Mouse (Mus musculus): Measurements from ENCODE around the gene Alg5. TPM values are rescaled to one million over a fixed set of nuclear protein-coding genes. Genes with fewer than 3 reads are reported as not detected.

The Alg5 gene
- total RNA-seq, 1 experiment = 38.1 TPM

DNA sequence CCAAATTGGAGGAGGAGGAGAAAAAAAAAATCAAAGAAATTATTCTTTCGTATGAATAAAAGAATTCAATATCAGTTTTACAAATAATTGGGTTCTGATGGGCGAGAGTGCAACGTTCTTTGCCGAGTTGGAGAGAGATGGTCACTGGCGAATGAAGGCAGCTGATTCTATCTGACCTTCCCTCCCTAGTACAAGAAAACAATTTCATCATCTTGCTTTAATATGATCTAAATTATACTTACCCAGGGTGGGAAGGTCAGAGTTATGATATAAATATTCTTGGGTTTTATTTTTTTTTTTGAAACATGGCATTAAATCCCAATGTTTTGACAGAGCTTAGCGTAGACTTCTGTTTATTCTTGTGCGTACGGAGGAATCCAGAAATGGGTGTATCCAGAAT lies 22.1 kb downstream of the Alg5 start:
- Histone ChIP-seq H3K4me3 (ENCODE audit: insufficient read depth in 1 of 2, low read depth in 1 of 2, low read length in 2 of 2, poor library complexity in 1 of 2, severe bottlenecking in 1 of 2) (no peak overlapping the region), H3K9me3 (ENCODE audit: control insufficient read depth, insufficient read depth, low read depth, low read length) (no peaks in the 10 kb centered on the region), H3K4me1 (ENCODE audit: control insufficient read depth in 2 of 2, insufficient read depth in 2 of 2, low read length in 2 of 2, poor library complexity in 1 of 2) (peaks cover 0 to 2% of the 10 kb centered on the region in 2 experiments; a peak in 1 of 4 replicates), H3K27ac (ENCODE audit: insufficient read depth, low read depth, low read length, poor library complexity, severe bottlenecking) (no peak overlapping the region), H3K36me3 (ENCODE audit: control insufficient read depth, insufficient read depth, low read length, poor library complexity, severe bottlenecking) (no peaks in the 10 kb centered on the region), H3K9ac (ENCODE audit: insufficient read depth, low read depth, low read length, poor library complexity, severe bottlenecking) (no peak overlapping the region)
- no peak for TF ChIP-seq HCFC1 (IDR thresholded peaks at IDR 0.05; ENCODE audit: borderline replicate concordance, insufficient read depth, low read length)
- TF ChIP-seq ZNF384 (IDR thresholded peaks at IDR 0.05; ENCODE audit: low read depth, low read length) = no peak
- no peak for DNase-seq (ENCODE audit: low read depth, low spot score)
- in situ Hi-C loops (cut with MboI; ENCODE audit: low sequenced_read_pairs in 2 of 2, unreplicated experiment in 2 of 2) = no loop called here

DNA sequence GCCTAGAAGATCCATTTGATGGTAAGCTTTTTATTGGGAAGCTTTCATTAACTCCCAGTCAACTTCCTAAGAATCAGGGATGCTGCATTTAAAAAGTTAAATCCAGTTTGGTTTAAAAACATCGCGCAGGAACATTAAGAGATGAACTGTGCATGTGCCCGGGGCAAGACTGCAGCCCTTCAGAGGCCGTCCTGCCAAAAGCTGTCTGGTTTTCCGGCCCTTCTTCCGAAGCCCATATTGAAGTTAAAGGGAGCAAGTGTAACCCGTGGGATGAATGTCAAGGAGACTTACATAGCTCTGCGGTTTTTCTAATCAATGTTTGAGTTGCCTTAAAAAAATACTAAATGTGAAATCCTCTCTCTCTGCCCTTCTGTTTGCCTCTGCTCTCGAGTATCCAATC lies 23.9 kb downstream of the Alg5 start:
- DNase-seq (ENCODE audit: low read depth, low spot score) = no peak
- H3K4me3 ChIP-seq (ENCODE audit: insufficient read depth in 1 of 2, low read depth in 1 of 2, low read length in 2 of 2, poor library complexity in 1 of 2, severe bottlenecking in 1 of 2) = no peak overlapping the region
- no peaks in the 10 kb centered on the region for H3K36me3 ChIP-seq (ENCODE audit: control insufficient read depth, insufficient read depth, low read length, poor library complexity, severe bottlenecking)
- in situ Hi-C loops (cut with MboI; ENCODE audit: low sequenced_read_pairs in 2 of 2, unreplicated experiment in 2 of 2) = no loop called here
- no peaks in the 10 kb centered on the region for H3K9me3 ChIP-seq (ENCODE audit: control insufficient read depth, insufficient read depth, low read depth, low read length)
- peaks cover 0 to 2% of the 10 kb centered on the region in 2 experiments; a peak in 2 of 4 replicates for H3K4me1 ChIP-seq (ENCODE audit: control insufficient read depth in 2 of 2, insufficient read depth in 2 of 2, low read length in 2 of 2, poor library complexity in 1 of 2)
- H3K9ac ChIP-seq (ENCODE audit: insufficient read depth, low read depth, low read length, poor library complexity, severe bottlenecking) = no peak overlapping the region
- H3K27ac ChIP-seq (ENCODE audit: insufficient read depth, low read depth, low read length, poor library complexity, severe bottlenecking) = no peak overlapping the region
- TF ChIP-seq CHD2 (IDR thresholded peaks at IDR 0.05; ENCODE audit: low read depth, low read length) = no peak
- no peak for TF ChIP-seq MAFK (IDR thresholded peaks at IDR 0.05; ENCODE audit: insufficient read depth, low read depth, low read length)
- TF ChIP-seq ZC3H11A (IDR thresholded peaks at IDR 0.05; ENCODE audit: borderline replicate concordance, low read depth, low read length) = no peak
- TF ChIP-seq ZNF384 (IDR thresholded peaks at IDR 0.05; ENCODE audit: low read depth, low read length) = no peak
- TF ChIP-seq HCFC1 (IDR thresholded peaks at IDR 0.05; ENCODE audit: borderline replicate concordance, insufficient read depth, low read length) = no peak

GRCm38 (mm10) chr3:54760321-54761115 lies 25.2 kb downstream of the Alg5 start:
- no peak for DNase-seq (ENCODE audit: low read depth, low spot score)
- TF ChIP-seq HCFC1 (IDR thresholded peaks at IDR 0.05; ENCODE audit: borderline replicate concordance, insufficient read depth, low read length) (no peak), MAFK (IDR thresholded peaks at IDR 0.05; ENCODE audit: insufficient read depth, low read depth, low read length) (no peak), CHD2 (IDR thresholded peaks at IDR 0.05; ENCODE audit: low read depth, low read length) (no peak)
- peaks cover 0 to 6% of the 10 kb centered on the region in 2 experiments; a peak in 2 of 4 replicates for H3K4me1 ChIP-seq (ENCODE audit: control insufficient read depth in 2 of 2, insufficient read depth in 2 of 2, low read length in 2 of 2, poor library complexity in 1 of 2)
- in situ Hi-C loops (cut with MboI; ENCODE audit: low sequenced_read_pairs in 2 of 2, unreplicated experiment in 2 of 2) = no loop called here
- H3K27ac ChIP-seq (ENCODE audit: insufficient read depth, low read depth, low read length, poor library complexity, severe bottlenecking) = no peak overlapping the region
- H3K9me3 ChIP-seq (ENCODE audit: control insufficient read depth, insufficient read depth, low read depth, low read length) = no peaks in the 10 kb centered on the region
- no peak overlapping the region for H3K4me3 ChIP-seq (ENCODE audit: insufficient read depth in 1 of 2, low read depth in 1 of 2, low read length in 2 of 2, poor library complexity in 1 of 2, severe bottlenecking in 1 of 2)
- no peak overlapping the region for H3K9ac ChIP-seq (ENCODE audit: insufficient read depth, low read depth, low read length, poor library complexity, severe bottlenecking)
- no peaks in the 10 kb centered on the region for H3K36me3 ChIP-seq (ENCODE audit: control insufficient read depth, insufficient read depth, low read length, poor library complexity, severe bottlenecking)

- no peak overlapping the region for H3K27ac ChIP-seq (ENCODE audit: insufficient read depth, low read depth, low read length, poor library complexity, severe bottlenecking)
- H3K36me3 ChIP-seq (ENCODE audit: control insufficient read depth, insufficient read depth, low read length, poor library complexity, severe bottlenecking) = no peaks in the 10 kb centered on the region
- DNase-seq (ENCODE audit: low read depth, low spot score) = no peak
- TF ChIP-seq ZNF384 (IDR thresholded peaks at IDR 0.05; ENCODE audit: low read depth, low read length) = no peak
- TF ChIP-seq CHD2 (IDR thresholded peaks at IDR 0.05; ENCODE audit: low read depth, low read length) = no peak
- TF ChIP-seq ZC3H11A (IDR thresholded peaks at IDR 0.05; ENCODE audit: borderline replicate concordance, low read depth, low read length) = no peak
- TF ChIP-seq MAFK (IDR thresholded peaks at IDR 0.05; ENCODE audit: insufficient read depth, low read depth, low read length) = no peak
- no peak for TF ChIP-seq HCFC1 (IDR thresholded peaks at IDR 0.05; ENCODE audit: borderline replicate concordance, insufficient read depth, low read length)
- no peak overlapping the region for H3K4me3 ChIP-seq (ENCODE audit: insufficient read depth in 1 of 2, low read depth in 1 of 2, low read length in 2 of 2, poor library complexity in 1 of 2, severe bottlenecking in 1 of 2)
- H3K9me3 ChIP-seq (ENCODE audit: control insufficient read depth, insufficient read depth, low read depth, low read length) = no peaks in the 10 kb centered on the region
- no peak overlapping the region for H3K9ac ChIP-seq (ENCODE audit: insufficient read depth, low read depth, low read length, poor library complexity, severe bottlenecking)
- in situ Hi-C loops (cut with MboI; ENCODE audit: low sequenced_read_pairs in 2 of 2, unreplicated experiment in 2 of 2) = no loop called here
- H3K4me1 ChIP-seq (ENCODE audit: control insufficient read depth in 2 of 2, insufficient read depth in 2 of 2, low read length in 2 of 2, poor library complexity in 1 of 2) = peaks cover 0 to 4% of the 10 kb centered on the region in 2 experiments; a peak in 2 of 4 replicates
Observed at GRCm38 (mm10) chr3:54761258-54761657, 25.9 kb downstream of the Alg5 start.

All from ES-E14 (cell line).